Mouse (Mus musculus) B cell, adult 2 months (primary cell): ENCODE results near the gene Ocln.

Source experiments
- DNase-seq, 2 experiments: peaks; one replicate each; pipeline ENCODE4 v3.0.0; 2022

Ocln gene

GRCm38 (mm10) chr13:100552369-100553041, at the start of gene Ocln:
TSS of gene Ocln (minus strand) at chr13:100552718.
- DNase-seq = peak; percentile 19 to 30

DNA sequence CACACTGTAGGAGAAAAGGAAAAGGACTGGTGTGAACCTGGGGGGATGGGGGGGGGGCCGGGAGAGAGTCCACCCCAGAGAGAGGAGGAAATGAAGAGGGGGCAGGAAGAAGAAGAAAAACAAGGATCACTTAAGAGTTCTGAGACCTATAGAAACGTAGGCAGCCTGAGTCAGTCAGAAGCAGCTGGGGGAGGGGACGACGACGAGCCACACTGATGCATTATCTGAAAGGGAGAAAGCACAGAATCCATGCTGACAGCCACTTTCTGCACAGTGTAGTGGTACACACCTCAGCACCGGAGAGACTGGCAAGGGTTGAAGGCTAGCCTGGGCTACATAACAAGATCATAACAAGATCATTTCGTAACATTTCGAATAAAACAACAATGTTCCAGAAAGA, 48.5 kb upstream of the Ocln start:
- DNase-seq = no peak

- no peak for DNase-seq
Observed at GRCm38 (mm10) chr13:100600317-100600716, 47.8 kb upstream of the Ocln start.

GRCm38 (mm10) chr13:100597284-100597683, 44.8 kb upstream of the Ocln start:
- no peak for DNase-seq

DNA sequence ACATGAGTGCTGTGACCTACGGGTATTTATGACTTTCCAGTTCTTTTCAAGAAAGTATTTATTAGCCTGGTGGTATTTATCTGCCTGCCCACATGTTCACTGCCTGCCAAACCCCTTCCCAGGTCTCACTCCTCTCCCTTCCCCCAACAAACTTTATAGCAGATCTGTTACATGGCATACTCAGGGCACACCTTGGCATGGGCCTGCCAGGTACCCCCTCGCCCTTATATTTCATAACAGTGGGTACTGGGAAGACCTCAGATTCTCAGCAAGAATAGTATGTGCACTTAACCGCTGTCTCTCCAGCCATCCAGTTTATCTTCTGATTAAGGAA, 43.0 kb upstream of the Ocln start:
- DNase-seq = no peak

- no peak for DNase-seq
Observed at GRCm38 (mm10) chr13:100594838-100595551, 42.5 kb upstream of the Ocln start.

- peak; percentile 61 to 67 for DNase-seq
Observed at GRCm38 (mm10) chr13:100594041-100594792, 41.7 kb upstream of the Ocln start.

- no peak for DNase-seq
Observed at GRCm38 (mm10) chr13:100588646-100589045, 36.1 kb upstream of the Ocln start.

DNA sequence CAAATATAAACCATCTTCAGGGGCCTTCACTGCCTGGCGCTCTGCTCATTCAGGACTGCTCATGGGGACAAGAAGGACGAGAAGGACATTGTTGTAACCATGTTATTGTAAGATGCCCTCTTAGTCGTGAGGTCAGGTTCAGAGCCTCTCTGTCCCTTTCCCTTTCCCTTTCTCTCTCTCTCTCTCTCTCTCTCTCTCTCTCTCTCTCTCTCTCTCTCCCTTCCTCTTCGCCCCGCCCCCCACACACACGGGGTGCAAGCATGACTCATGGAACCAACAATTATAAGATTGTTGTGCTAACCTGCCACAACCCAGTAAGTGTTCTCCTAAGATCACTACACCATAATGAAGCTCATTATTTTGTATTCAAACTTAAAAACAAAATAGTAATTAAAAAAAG, 29.6 kb upstream of the Ocln start:
- no peak for DNase-seq

- DNase-seq = no peak
Observed at GRCm38 (mm10) chr13:100581701-100582100, 29.2 kb upstream of the Ocln start.

DNA sequence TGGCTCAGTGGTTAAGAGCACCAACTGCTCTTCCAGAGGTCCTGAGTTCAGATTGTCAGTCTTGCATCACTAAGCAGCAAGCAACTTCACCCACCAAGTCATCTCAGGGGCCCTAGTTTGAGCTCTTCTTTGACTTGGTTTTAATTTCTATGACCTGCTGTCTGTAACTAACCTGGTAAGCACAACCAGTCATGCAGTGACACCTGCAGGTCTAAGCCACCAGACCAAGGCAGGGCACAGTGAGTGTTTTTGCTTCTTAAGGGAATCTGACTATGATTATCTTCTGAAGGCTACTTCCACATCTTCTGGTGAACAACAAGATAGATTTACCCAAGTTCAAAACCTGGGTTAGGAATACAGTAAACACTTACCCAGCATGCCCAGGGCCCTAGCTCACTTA, 27.4 kb upstream of the Ocln start:
- no peak for DNase-seq

DNA sequence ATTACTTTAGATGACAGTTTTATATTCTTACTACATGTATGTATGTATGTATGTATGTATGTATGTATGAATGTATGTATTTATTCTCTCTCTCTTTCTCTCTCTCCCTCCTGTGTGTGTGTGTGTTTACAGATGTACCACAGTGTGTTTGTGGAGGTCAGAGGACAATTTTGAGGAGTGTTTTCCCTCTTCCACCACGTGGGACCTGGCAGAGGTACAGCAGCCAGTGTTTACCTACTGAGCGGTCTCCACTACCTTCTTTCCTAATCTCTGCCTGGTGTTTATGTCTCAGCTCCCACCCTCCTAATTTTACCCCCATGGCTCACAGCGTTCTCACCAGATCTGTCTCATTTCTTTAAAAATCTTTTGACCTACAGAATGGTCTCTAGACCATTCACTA, 26.7 kb upstream of the Ocln start:
- DNase-seq = no peak

DNA sequence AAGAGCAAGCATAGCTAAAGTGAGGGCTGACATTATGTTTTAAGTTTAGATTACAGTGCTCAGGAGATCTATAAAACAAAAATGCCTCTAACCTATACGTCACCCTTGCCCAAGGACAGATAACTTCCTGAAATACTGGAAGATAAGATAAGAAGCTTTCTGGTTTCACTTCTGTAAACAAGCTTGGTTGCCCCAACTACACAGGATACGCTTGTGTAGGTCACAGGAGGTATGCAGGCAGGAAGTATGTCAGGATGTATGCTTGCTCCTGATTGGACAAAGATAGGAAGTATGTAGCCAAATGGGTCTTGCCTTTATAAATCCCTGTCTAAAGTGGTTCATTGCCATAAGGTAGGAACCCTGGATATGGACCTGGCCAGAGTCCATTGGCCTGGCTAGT, 23.4 kb upstream of the Ocln start:
- peak; percentile 37 to 51 for DNase-seq

GRCm38 (mm10) chr13:100570713-100571112, 18.2 kb upstream of the Ocln start:
- DNase-seq = no peak

GRCm38 (mm10) chr13:100568359-100568758, 15.8 kb upstream of the Ocln start:
- DNase-seq = no peak

DNA sequence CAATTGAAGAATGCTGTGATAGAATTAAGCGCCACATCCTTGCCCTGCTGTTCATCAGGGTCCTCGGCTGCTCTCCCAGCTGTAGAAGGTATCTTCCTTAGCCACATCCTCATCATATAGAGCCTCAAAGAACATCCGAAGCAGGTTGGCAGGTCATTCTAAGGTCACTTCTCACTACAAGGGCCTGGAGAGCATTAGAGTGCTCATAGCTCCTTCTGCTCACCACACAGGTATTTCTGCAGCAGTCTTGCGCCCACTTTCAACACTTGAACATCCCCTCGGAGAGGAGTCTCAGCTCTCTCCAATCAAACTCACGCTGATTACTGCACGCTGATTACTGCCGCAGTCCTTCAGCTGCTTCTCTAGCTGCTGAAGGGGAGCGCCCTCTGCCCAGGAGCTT, 6.9 kb upstream of the Ocln start:
- DNase-seq = no peak

DNA sequence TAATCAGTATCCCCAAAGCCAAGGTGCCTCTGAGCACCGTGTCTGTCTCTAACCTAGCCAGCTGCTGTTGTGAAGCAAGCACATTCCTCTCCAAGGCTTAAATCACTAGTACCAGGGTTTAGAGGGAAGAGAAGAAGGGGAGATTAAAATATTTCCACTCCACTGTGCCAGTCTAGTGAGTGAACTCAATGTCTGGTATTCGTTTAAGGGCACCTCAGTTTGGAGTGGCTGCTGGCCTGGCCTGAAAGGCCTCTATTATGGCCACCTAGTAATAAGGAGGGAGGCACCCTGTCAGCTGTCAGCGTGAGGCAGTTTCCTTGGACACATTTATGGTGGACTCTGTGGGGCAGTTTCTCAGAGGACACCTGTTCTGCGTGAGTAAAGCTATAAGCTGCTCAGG, 4.5 kb upstream of the Ocln start:
- DNase-seq = no peak

- DNase-seq = peak in 1 of 2 experiments; percentile 6
Observed at GRCm38 (mm10) chr13:100553042-100553437, 522 bp upstream of the Ocln start.

- peak; percentile 6 to 29 for DNase-seq
Observed at GRCm38 (mm10) chr13:100552009-100552368, 529 bp downstream of the Ocln start.

- DNase-seq = peak; percentile 7 to 12
Observed at GRCm38 (mm10) chr13:100551371-100552008, 1.0 kb downstream of the Ocln start.

DNA sequence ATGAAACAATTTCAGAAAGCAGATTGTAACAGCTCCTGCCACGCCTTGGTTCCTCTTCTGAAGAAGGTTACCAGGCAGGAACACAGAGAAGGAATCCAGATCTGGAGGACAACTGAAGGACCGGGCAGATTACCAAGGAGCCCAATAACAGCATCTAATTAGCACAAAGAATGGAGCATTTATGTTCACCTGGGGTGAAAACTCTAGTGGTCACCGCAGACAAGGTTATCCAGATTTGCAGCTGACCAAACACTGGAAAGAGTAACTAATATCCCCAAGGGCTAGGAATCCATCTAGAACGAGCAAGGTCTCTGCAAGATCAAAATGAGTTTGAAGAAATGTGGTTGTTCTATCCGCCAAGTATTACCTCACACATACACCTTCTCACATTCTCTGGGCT, 5.2 kb downstream of the Ocln start:
- DNase-seq = no peak

DNA sequence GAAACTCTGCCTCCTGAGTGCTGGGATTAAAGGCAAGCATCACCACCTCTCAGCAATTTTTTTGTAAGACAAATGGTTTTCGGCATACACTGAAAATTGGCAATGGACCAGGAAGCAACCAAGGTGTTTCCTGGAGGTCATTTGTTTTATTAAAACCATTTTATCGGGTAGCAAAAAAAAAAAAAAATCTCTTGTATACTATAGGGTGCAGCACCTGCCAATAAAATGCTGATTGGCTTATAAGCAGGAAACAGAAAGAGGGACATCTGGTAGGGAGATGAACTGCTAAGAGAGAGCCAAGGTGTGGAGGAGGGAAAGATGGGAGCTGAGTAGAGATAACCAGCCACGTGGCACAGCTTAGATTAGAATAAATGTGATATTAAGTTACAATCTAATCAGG, 7.0 kb downstream of the Ocln start:
- no peak for DNase-seq

DNA sequence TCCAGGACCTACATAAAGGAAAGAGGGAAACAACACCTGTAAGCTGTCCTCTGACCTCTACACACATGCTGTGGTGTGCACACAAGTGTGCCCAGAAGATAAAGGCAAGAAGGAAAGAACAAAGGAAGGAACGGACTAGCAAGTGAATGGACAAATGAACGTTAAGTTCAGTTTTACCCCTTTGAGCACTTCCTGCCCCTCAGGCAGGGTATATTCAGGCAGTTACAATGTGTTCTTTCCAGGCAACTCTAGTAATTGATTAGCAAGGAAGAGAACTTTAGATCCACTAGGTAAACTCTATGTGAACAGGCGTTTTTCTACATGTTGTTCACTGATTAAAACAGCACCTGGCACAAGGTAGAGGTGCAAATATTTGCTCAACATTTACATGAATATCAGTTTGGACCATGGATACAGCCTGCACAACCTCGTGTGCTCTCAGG, 8.3 kb downstream of the Ocln start:
- no peak for DNase-seq
